Mouse (Mus musculus) limb, embryonic 13.5 days (tissue): ENCODE results near the gene Cd6. TPM values are rescaled to one million over a fixed set of nuclear protein-coding genes. Genes with fewer than 3 reads are reported as not detected.

Source experiments
- ATAC-seq: fragments of 200-750 bp; cut with Nextera tagmentation; 2 replicates; pipeline ENCODE4 v1.8.0; 2017; ENCODE audit warnings: low read depth, moderate number of reproducible peaks, moderate TSS enrichment; ENCODE audit not compliant: low FRiP score
- H3K27ac ChIP-seq: fragments of 300-500 bp; sonication (generic); 2 replicates; pipeline ENCODE4 v1.5.1; 2015; ENCODE audit warnings: inconsistent platforms, mild to moderate bottlenecking, moderate library complexity
- H3K27me3 ChIP-seq: fragments of 300-500 bp; sonication (generic); 2 replicates; pipeline ENCODE4 v1.6.1; 2015; ENCODE audit warnings: mild to moderate bottlenecking, inconsistent platforms
- H3K36me3 ChIP-seq: fragments of 300-500 bp; sonication (generic); 2 replicates; pipeline ENCODE4 v1.6.1; 2015; ENCODE audit warnings: inconsistent platforms, mild to moderate bottlenecking, moderate library complexity
- H3K4me1 ChIP-seq: fragments of 300-500 bp; sonication (generic); 2 replicates; pipeline ENCODE4 v1.6.1; 2015; ENCODE audit warnings: inconsistent platforms
- H3K4me2 ChIP-seq: fragments of 300-500 bp; sonication (generic); replicated peaks from 2 replicates; pipeline ENCODE4 v1.6.1; 2015; ENCODE audit warnings: inconsistent platforms, mild to moderate bottlenecking, moderate library complexity
- H3K4me3 ChIP-seq: fragments of 300-500 bp; sonication (generic); 2 replicates; pipeline ENCODE4 v1.5.1; 2015; ENCODE audit warnings: moderate library complexity, mild to moderate bottlenecking, inconsistent platforms
- H3K9ac ChIP-seq: fragments of 300-500 bp; sonication (generic); 2 replicates; pipeline ENCODE4 v1.6.1; 2015; ENCODE audit warnings: mild to moderate bottlenecking, inconsistent platforms
- H3K9me3 ChIP-seq: fragments of 300-500 bp; sonication (generic); 2 replicates; pipeline ENCODE4 v1.6.1; 2016; ENCODE audit warnings: inconsistent platforms
- WGBS: fragments of 180-500 bp; shearing (Covaris S2); methylation state at CpG from one replicate; pipeline ENCODE4 v1.1.7; 2015; 5-methylcytosine and 5-hydroxymethylcytosine counted together
- polyA plus RNA-seq: library from polyadenylated mRNA; unstranded; fragments of >200 nt; fragmentation: Nextera tagmentation; extraction: Ambion mirVana; gene quantifications from 2 replicates; pipeline ENCODE4 v1.2.1, GENCODE M21; 2015

Cd6 gene
- polyA plus RNA-seq, 1 experiment from 2014 or later, result not detected

GRCm38 (mm10) chr19:10809428-10810175, 20.3 kb downstream of the Cd6 start:
- no peak overlapping the region for H3K4me2 ChIP-seq
- H3K4me1 ChIP-seq, result peaks cover 4% of the 10 kb centered on the region; the same call in 1 of the 2 replicates
- no peak overlapping the region for H3K27ac ChIP-seq
- 73% methylated on average over 11 of the region's 11 CpGs for WGBS
- no peak overlapping the region for H3K4me3 ChIP-seq
- H3K9ac ChIP-seq, result no peak overlapping the region
- no peak for ATAC-seq
- H3K27me3 ChIP-seq, result no peaks in the 10 kb centered on the region
- H3K36me3 ChIP-seq, result no peaks in the 10 kb centered on the region
- H3K9me3 ChIP-seq, result no peaks in the 10 kb centered on the region

GRCm38 (mm10) chr19:10808524-10809233, 21.2 kb downstream of the Cd6 start:
- peaks cover 4% of the 10 kb centered on the region; the same call in 1 of the 2 replicates for H3K4me1 ChIP-seq
- 88% methylated on average over 12 of the region's 12 CpGs for WGBS
- no peaks in the 10 kb centered on the region for H3K36me3 ChIP-seq
- H3K27ac ChIP-seq, result no peak overlapping the region
- ATAC-seq, result no peak
- H3K9ac ChIP-seq, result no peak overlapping the region
- H3K4me2 ChIP-seq, result no peak overlapping the region
- H3K9me3 ChIP-seq, result no peaks in the 10 kb centered on the region
- H3K4me3 ChIP-seq, result no peak overlapping the region
- H3K27me3 ChIP-seq, result no peaks in the 10 kb centered on the region

- Histone ChIP-seq H3K9me3 (no peaks in the 10 kb centered on the region), H3K9ac (no peak overlapping the region), H3K27ac (no peak overlapping the region), H3K27me3 (no peaks in the 10 kb centered on the region), H3K36me3 (no peaks in the 10 kb centered on the region), H3K4me1 (peaks cover 4% of the 10 kb centered on the region; the same call in 1 of the 2 replicates), H3K4me2 (no peak overlapping the region), H3K4me3 (no peak overlapping the region)
- no peak for ATAC-seq
- WGBS, result 87% methylated on average over 11 of the region's 11 CpGs
Observed at GRCm38 (mm10) chr19:10805661-10806285, 24.1 kb downstream of the Cd6 start.

GRCm38 (mm10) chr19:10804850-10805660, 24.8 kb downstream of the Cd6 start:
- Histone ChIP-seq H3K27me3 (no peaks in the 10 kb centered on the region), H3K4me3 (no peak overlapping the region), H3K9ac (no peak overlapping the region), H3K4me2 (no peak overlapping the region), H3K9me3 (no peaks in the 10 kb centered on the region), H3K36me3 (no peaks in the 10 kb centered on the region), H3K4me1 (peaks cover 4% of the 10 kb centered on the region; the same call in 1 of the 2 replicates), H3K27ac (no peak overlapping the region)
- ATAC-seq, result no peak
- WGBS, result 80% methylated on average over 2 of the region's 2 CpGs

GRCm38 (mm10) chr19:10803751-10804150, 26.1 kb downstream of the Cd6 start:
- H3K4me2 ChIP-seq, result no peak overlapping the region
- H3K4me3 ChIP-seq, result no peak overlapping the region
- H3K36me3 ChIP-seq, result no peaks in the 10 kb centered on the region
- H3K27ac ChIP-seq, result no peak overlapping the region
- peaks cover 3% of the 10 kb centered on the region; the same call in 1 of the 2 replicates for H3K27me3 ChIP-seq
- 70% methylated on average over 5 of the region's 5 CpGs for WGBS
- no peaks in the 10 kb centered on the region for H3K9me3 ChIP-seq
- no peak for ATAC-seq
- no peaks in the 10 kb centered on the region for H3K4me1 ChIP-seq
- H3K9ac ChIP-seq, result no peak overlapping the region

GRCm38 (mm10) chr19:10801906-10802305, 28.0 kb downstream of the Cd6 start:
- H3K9me3 ChIP-seq, result no peaks in the 10 kb centered on the region
- H3K4me1 ChIP-seq, result no peaks in the 10 kb centered on the region
- peaks cover 3% of the 10 kb centered on the region; the same call in 1 of the 2 replicates for H3K27me3 ChIP-seq
- no peak overlapping the region for H3K4me2 ChIP-seq
- H3K27ac ChIP-seq, result no peak overlapping the region
- ATAC-seq, result no peak
- H3K4me3 ChIP-seq, result no peak overlapping the region
- no peaks in the 10 kb centered on the region for H3K36me3 ChIP-seq
- no peak overlapping the region for H3K9ac ChIP-seq
- WGBS, result 88% methylated on average over 6 of the region's 6 CpGs

- no peak overlapping the region for H3K27ac ChIP-seq
- ATAC-seq, result no peak
- H3K4me3 ChIP-seq, result no peak overlapping the region
- no peak overlapping the region for H3K9ac ChIP-seq
- H3K9me3 ChIP-seq, result no peaks in the 10 kb centered on the region
- H3K36me3 ChIP-seq, result no peaks in the 10 kb centered on the region
- WGBS, result 77% methylated on average over 6 of the region's 6 CpGs
- H3K4me1 ChIP-seq, result no peaks in the 10 kb centered on the region
- H3K27me3 ChIP-seq, result peaks cover 3% of the 10 kb centered on the region; the same call in 1 of the 2 replicates
- H3K4me2 ChIP-seq, result no peak overlapping the region
Observed at GRCm38 (mm10) chr19:10801070-10801469, 28.8 kb downstream of the Cd6 start.

- Histone ChIP-seq H3K9ac (no peak overlapping the region), H3K27ac (no peak overlapping the region), H3K4me3 (no peak overlapping the region), H3K36me3 (no peaks in the 10 kb centered on the region), H3K4me1 (peaks cover 6% of the 10 kb centered on the region), H3K9me3 (no peaks in the 10 kb centered on the region), H3K27me3 (peaks cover 3% of the 10 kb centered on the region; the same call in 1 of the 2 replicates), H3K4me2 (no peak overlapping the region)
- ATAC-seq, result no peak
- 90% methylated on average over 17 of the region's 17 CpGs for WGBS
Observed at GRCm38 (mm10) chr19:10799155-10799554, 30.7 kb downstream of the Cd6 start.

GRCm38 (mm10) chr19:10798576-10798975, 31.3 kb downstream of the Cd6 start:
- 71% methylated on average over 10 of the region's 10 CpGs for WGBS
- Histone ChIP-seq H3K4me1 (peaks cover 6% of the 10 kb centered on the region), H3K36me3 (no peaks in the 10 kb centered on the region), H3K9me3 (no peaks in the 10 kb centered on the region; the same call in 1 of the 2 replicates), H3K27me3 (peaks cover 3% of the 10 kb centered on the region; the same call in 1 of the 2 replicates), H3K4me3 (no peak overlapping the region), H3K9ac (no peak overlapping the region), H3K4me2 (no peak overlapping the region), H3K27ac (no peak overlapping the region)
- no peak for ATAC-seq

- ATAC-seq, result no peak
- Histone ChIP-seq H3K27ac (no peak overlapping the region), H3K4me2 (no peak overlapping the region), H3K9ac (no peak overlapping the region), H3K27me3 (peaks cover 3% of the 10 kb centered on the region; the same call in 1 of the 2 replicates), H3K9me3 (no peaks in the 10 kb centered on the region; the same call in 1 of the 2 replicates), H3K36me3 (no peaks in the 10 kb centered on the region), H3K4me1 (peaks cover 6% of the 10 kb centered on the region), H3K4me3 (no peak overlapping the region)
- 76% methylated on average over 1 of the region's 1 CpGs for WGBS
Observed at GRCm38 (mm10) chr19:10794916-10795315, 34.9 kb downstream of the Cd6 start.

- H3K4me2 ChIP-seq, result no peak overlapping the region
- no peaks in the 10 kb centered on the region for H3K36me3 ChIP-seq
- H3K27ac ChIP-seq, result no peak overlapping the region
- peaks cover 6% of the 10 kb centered on the region for H3K4me1 ChIP-seq
- H3K9ac ChIP-seq, result no peak overlapping the region
- H3K9me3 ChIP-seq, result no peaks in the 10 kb centered on the region; the same call in 1 of the 2 replicates
- WGBS, result 37% methylated on average over 3 of the region's 3 CpGs
- no peak for ATAC-seq
- H3K27me3 ChIP-seq, result no peaks in the 10 kb centered on the region
- no peak overlapping the region for H3K4me3 ChIP-seq
Observed at GRCm38 (mm10) chr19:10793044-10793443, 36.8 kb downstream of the Cd6 start.
